Mouse (Mus musculus) heart, embryonic 12.5 days (tissue): Measurements from ENCODE around the gene Borcs6. TPM values are rescaled to one million over a fixed set of nuclear protein-coding genes. Genes with fewer than 3 reads are reported as not detected.

Experiments used
- ATAC-seq: fragments of 200-750 bp; cut with Nextera tagmentation; 2 replicates; pipeline ENCODE4 v1.8.0; 2017; ENCODE audit warnings: moderate TSS enrichment, moderate library complexity; ENCODE audit not compliant: insufficient number of reproducible peaks, low FRiP score
- H3K27ac ChIP-seq: fragments of 300-500 bp; sonication (generic); 2 replicates; pipeline ENCODE4 v1.5.1; 2016; ENCODE audit warnings: mild to moderate bottlenecking, moderate library complexity; ENCODE audit not compliant: poor library complexity, severe bottlenecking
- H3K27me3 ChIP-seq: fragments of 300-500 bp; sonication (generic); replicated peaks from 2 replicates; pipeline ENCODE4 v1.6.1; 2016; ENCODE audit warnings: mild to moderate bottlenecking, moderate library complexity
- H3K36me3 ChIP-seq: fragments of 300-500 bp; sonication (generic); 2 replicates; pipeline ENCODE4 v1.6.1; 2016; ENCODE audit warnings: mild to moderate bottlenecking, moderate library complexity
- H3K4me1 ChIP-seq: fragments of 300-500 bp; sonication (generic); replicated peaks from 2 replicates; pipeline ENCODE4 v1.6.1; 2016; ENCODE audit warnings: mild to moderate bottlenecking
- H3K4me2 ChIP-seq: fragments of 300-500 bp; sonication (generic); 2 replicates; pipeline ENCODE4 v1.6.1; 2016; ENCODE audit warnings: mild to moderate bottlenecking, moderate library complexity
- H3K4me3 ChIP-seq: fragments of 300-500 bp; sonication (generic); 2 replicates; pipeline ENCODE4 v1.5.1; 2016; ENCODE audit warnings: mild to moderate bottlenecking
- H3K9ac ChIP-seq: fragments of 300-500 bp; sonication (generic); 2 replicates; pipeline ENCODE4 v1.6.1; 2016; ENCODE audit warnings: mild to moderate bottlenecking, moderate library complexity
- H3K9me3 ChIP-seq: fragments of 300-500 bp; sonication (generic); replicated peaks from 2 replicates; pipeline ENCODE4 v1.6.1; 2016; ENCODE audit warnings: mild to moderate bottlenecking, moderate library complexity
- WGBS: fragments of 180-500 bp; shearing (Covaris S2); methylation state at CpG from one replicate; pipeline ENCODE4 v1.1.7; 2016; 5-methylcytosine and 5-hydroxymethylcytosine counted together
- polyA plus RNA-seq: library from polyadenylated mRNA; unstranded; fragments of >200 nt; fragmentation: Nextera tagmentation; extraction: Ambion mirVana; gene quantifications from 2 replicates; pipeline ENCODE4 v1.2.1, GENCODE M21; 2016

The Borcs6 gene
- polyA plus RNA-seq, 1 experiment from 2014 or later: 10.7 TPM

DNA sequence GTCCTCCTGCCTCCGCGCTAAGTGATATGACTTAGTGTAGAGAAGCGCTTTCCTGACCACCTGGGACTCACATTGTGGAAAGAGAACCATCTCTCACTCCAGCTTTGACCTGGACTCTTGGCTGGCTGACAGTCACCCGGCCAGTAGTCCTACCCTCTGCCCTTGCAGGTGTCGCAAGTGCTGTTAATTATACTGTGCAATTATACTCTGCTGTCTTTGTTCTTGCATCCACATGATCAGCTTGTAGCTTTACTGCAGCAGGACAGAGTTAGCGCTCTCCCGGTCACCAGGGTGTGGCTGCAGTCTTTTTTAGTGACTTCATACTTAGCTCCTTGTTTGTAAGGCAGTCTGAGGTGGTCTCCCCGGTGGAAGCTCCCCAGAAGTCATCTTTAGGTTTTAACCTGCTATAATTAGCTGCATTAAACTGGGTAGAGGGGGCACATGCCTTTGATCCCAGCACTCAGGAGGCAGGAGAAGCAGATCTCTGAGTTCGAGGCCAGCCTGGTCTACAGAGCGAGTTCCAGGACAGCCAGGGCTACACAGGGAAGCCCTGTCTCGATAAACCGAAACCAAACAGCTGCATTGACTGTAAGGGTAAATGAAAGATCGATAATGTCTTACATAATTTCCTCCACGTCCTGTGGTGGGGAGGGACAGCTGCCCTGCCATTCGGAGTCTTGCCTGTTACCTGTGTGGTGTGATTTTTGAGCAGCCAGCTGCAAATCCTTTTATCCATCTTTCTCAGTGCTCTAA, 20.8 kb downstream of the Borcs6 start:
- no peaks in the 10 kb centered on the region for H3K4me1 ChIP-seq
- H3K27ac ChIP-seq: no peak overlapping the region
- ATAC-seq: no peak
- no peaks in the 10 kb centered on the region for H3K36me3 ChIP-seq
- no peaks in the 10 kb centered on the region for H3K27me3 ChIP-seq
- 78% methylated on average over 15 of the region's 15 CpGs for WGBS
- no peak overlapping the region for H3K4me2 ChIP-seq
- H3K9me3 ChIP-seq: no peaks in the 10 kb centered on the region
- no peak overlapping the region for H3K9ac ChIP-seq
- H3K4me3 ChIP-seq: no peak overlapping the region

DNA sequence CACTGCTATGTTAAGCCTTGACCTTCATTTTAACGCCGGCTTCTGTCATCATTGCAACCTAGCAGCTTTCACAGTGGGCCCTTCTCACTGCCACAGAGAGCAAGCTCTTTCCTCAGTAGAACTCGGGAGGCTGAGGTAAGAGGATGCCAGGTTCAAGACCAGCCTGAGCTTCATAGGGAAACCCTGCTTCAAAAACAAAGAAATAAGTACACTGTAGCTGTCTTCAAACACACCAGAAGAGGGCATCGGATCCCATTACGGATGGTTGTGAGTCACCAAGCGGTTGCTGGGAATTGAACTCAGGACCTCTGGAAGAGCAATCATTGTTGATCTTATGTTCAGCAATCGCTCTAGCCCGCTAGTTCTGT, 21.3 kb downstream of the Borcs6 start:
- Histone ChIP-seq H3K9me3 (no peaks in the 10 kb centered on the region), H3K4me3 (no peak overlapping the region), H3K4me1 (no peaks in the 10 kb centered on the region), H3K9ac (no peak overlapping the region), H3K36me3 (no peaks in the 10 kb centered on the region), H3K27ac (no peak overlapping the region), H3K27me3 (no peaks in the 10 kb centered on the region), H3K4me2 (no peak overlapping the region)
- no peak for ATAC-seq
- 83% methylated on average over 8 of the region's 8 CpGs for WGBS

DNA sequence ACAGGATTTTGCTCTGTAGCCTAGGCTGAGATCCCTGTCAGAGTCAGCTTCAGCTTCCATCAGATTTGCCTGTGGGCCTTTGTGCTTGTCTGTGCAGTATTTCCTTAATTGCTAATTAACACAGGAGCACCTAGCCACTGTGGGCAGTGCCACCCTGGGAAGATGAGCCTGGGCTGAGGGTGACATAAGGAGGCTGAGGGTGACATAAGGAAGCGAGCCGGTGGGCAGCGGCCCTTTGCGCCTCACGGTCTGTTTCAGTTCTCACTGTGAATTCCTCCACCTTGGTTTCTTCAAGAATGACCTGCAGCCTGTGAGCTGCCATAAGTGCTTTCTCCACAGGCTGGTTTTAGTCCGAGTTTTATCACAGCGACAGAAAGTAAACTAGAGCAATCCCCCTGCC, 22.1 kb downstream of the Borcs6 start:
- WGBS: 85% methylated on average over 7 of the region's 7 CpGs
- no peak overlapping the region for H3K4me3 ChIP-seq
- peaks cover 6% of the 10 kb centered on the region for H3K4me1 ChIP-seq

DNA sequence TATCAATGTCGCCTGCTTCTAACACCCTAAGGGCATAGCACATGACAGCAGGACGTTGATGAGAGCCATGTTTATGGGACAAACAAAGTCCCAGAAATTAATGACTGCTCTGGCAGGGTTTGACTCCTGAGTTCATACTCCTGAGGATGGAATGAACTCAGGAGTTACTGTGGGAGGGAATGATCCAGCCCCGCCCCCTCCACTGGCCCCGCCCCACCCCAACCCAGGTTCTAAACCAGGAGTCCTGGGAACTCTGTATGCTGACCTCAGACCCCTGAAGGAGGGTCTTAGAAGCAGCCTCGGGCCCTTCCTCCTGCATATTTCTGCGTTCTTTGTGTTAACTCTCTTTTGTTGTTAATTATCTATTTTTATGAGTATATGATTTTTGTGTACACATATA, 26.1 kb downstream of the Borcs6 start:
- no peak for ATAC-seq

More for the DNA sequence above, 22.1 kb downstream of the Borcs6 start:
- no peaks in the 10 kb centered on the region for H3K36me3 ChIP-seq
- no peak for ATAC-seq
- H3K9ac ChIP-seq: no peak overlapping the region
- no peak overlapping the region for H3K27ac ChIP-seq
- H3K4me2 ChIP-seq: no peak overlapping the region
- no peaks in the 10 kb centered on the region for H3K27me3 ChIP-seq
- no peaks in the 10 kb centered on the region for H3K9me3 ChIP-seq

GRCm38 (mm10) chr11:69086390-69086789, 26.9 kb downstream of the Borcs6 start:
- no peak for ATAC-seq
- no peak overlapping the region for H3K4me3 ChIP-seq

More for the DNA sequence above, 26.1 kb downstream of the Borcs6 start:
- Histone ChIP-seq H3K27me3 (no peaks in the 10 kb centered on the region), H3K4me2 (no peak overlapping the region), H3K9ac (no peak overlapping the region), H3K9me3 (no peaks in the 10 kb centered on the region), H3K4me3 (no peak overlapping the region), H3K4me1 (peaks cover 36% of the 10 kb centered on the region), H3K27ac (no peak overlapping the region), H3K36me3 (peaks cover 11% of the 10 kb centered on the region)
- WGBS: 77% methylated on average over 6 of the region's 6 CpGs

DNA sequence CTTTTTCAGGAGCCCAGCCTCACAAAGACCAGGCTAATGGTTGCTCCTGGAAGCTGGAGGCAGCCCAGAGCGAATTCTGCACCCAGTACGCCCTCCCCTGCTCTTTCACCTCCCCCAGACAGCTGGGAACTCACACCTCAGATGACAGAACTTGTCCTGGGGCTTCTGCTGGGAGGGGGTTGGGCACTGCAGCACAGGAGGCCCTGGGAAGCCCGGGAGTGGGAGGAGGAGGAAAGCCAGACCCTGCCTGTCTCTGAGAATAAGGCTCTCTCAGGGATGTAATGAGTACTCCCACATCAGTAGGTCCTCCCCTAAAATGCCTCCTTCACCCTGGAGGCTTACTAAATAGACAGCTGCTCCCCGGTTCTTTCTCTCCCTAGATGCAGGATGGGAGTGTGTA, 27.6 kb downstream of the Borcs6 start:
- H3K36me3 ChIP-seq: peaks cover 24% of the 10 kb centered on the region
- H3K27ac ChIP-seq: peak overlapping the region; percentile 94
- H3K4me2 ChIP-seq: peak overlapping the region; percentile 14
- H3K4me1 ChIP-seq: peaks cover 49% of the 10 kb centered on the region
- 25% methylated on average over 4 of the region's 4 CpGs for WGBS
- H3K9me3 ChIP-seq: no peaks in the 10 kb centered on the region
- ATAC-seq: no peak
- peak overlapping the region; percentile 24; the same call in 1 of the 2 replicates for H3K9ac ChIP-seq
- H3K4me3 ChIP-seq: no peak overlapping the region
- no peaks in the 10 kb centered on the region for H3K27me3 ChIP-seq

More at GRCm38 (mm10) chr11:69086390-69086789, 26.9 kb downstream of the Borcs6 start:
- Histone ChIP-seq H3K27me3 (no peaks in the 10 kb centered on the region), H3K27ac (peak overlapping the region; percentile 94), H3K4me2 (no peak overlapping the region; the same call in 1 of the 2 replicates), H3K9me3 (no peaks in the 10 kb centered on the region), H3K4me1 (peaks cover 42% of the 10 kb centered on the region), H3K9ac (no peak overlapping the region), H3K36me3 (peaks cover 18% of the 10 kb centered on the region)
- 31% methylated on average over 6 of the region's 6 CpGs for WGBS

GRCm38 (mm10) chr11:69087597-69087996, 28.1 kb downstream of the Borcs6 start:
- Histone ChIP-seq H3K9ac (peak overlapping the region; percentile 100; the same call in 1 of the 2 replicates), H3K9me3 (no peaks in the 10 kb centered on the region), H3K27me3 (no peaks in the 10 kb centered on the region), H3K4me1 (peaks cover 51% of the 10 kb centered on the region), H3K27ac (peak overlapping the region; percentile 94), H3K4me2 (peak overlapping the region; percentile 95), H3K4me3 (peak overlapping the region; percentile 91), H3K36me3 (peaks cover 27% of the 10 kb centered on the region)
- ATAC-seq: no peak
- WGBS: 52% methylated on average over 2 of the region's 2 CpGs

DNA sequence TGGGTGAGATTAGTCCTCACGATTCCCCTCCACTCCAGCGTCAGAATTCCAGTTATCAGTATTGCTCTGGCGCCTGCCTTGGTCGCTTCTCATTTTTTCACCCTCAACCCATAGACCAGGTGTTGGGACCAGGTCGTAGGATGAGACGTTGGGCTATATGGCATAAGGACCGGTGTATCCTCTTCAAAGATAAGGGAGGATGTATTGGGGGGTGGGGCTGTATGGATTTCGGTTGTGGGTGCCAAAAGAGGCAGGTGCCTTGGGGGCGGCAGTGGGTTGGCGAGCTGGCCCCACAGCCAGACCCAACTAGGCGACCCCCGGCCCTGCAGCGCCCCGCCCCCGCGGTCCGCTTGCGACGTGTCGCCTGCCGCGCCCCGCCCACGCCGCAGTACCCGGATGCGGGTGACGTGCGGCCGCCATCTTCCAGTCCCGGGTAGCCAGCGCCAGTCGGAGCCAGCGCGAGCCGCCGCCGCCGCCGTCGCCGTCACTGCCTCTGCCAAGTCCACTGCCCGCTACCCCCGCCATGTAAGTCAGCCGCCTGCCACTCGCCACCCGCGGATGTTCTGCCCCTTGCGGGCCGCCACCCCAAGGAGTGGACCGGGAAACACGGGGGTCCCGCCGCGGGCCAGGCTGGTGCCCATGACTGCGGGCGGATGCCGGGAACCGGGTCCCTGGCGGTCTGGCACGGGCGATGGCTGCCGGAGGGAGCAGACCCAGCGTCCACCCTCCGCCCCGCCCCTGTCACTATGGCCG, 28.8 kb downstream of the Borcs6 start, which contains the start of gene Vamp2:
TSS of gene Vamp2 (plus strand) at position 388 of the 753 bp plus-strand sequence.
- under 1% methylated on average over 63 of the region's 67 CpGs for WGBS
- Histone ChIP-seq H3K4me1 (peaks cover 51% of the 10 kb centered on the region), H3K9me3 (no peaks in the 10 kb centered on the region), H3K4me2 (peak within 1 kb of the TSS; percentile 95), H3K9ac (peak within 1 kb of the TSS; percentile 100), H3K4me3 (peak within 1 kb of the TSS; percentile 91), H3K36me3 (peaks cover 30% of the 10 kb centered on the region), H3K27me3 (no peaks in the 10 kb centered on the region), H3K27ac (peak within 1 kb of the TSS; percentile 94)
- peak; percentile 85 for ATAC-seq

DNA sequence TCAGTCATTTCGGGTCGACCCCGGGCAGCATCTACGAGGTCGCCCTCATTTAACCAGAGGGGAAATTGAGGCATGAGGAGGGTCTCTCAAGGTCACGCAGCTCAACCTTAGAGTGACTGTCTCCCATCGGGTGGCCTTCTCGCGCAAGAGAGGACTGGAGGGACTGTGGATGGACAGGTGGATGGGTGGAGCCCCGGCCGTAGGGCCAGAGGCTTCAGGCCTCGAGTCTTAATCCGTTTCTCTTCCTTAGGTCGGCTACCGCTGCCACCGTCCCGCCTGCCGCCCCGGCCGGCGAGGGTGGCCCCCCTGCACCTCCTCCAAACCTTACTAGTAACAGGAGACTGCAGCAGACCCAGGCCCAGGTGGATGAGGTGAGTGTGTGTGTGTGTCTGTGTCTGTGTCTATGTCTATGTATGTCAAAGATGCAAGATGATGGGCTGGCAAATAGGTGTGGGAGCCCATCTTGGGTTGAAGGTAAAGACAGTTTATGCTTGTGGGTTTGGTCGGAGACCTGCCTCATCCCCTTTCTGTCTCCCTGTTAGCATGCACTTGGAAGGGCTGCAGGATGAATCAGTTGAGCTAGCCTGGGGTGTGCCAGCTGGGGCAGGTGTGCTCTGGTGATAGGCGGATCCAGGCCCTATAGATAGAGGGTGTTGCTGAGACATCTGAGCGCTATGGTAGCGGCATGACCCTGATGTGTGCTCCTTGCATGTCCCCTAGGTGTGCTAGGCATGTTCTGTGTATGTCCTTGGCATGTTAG, 29.5 kb downstream of the Borcs6 start:
- Histone ChIP-seq H3K4me2 (peak overlapping the region; percentile 95), H3K27me3 (no peaks in the 10 kb centered on the region), H3K4me3 (peak overlapping the region; percentile 91), H3K9me3 (no peaks in the 10 kb centered on the region), H3K9ac (peak overlapping the region; percentile 100), H3K27ac (peak overlapping the region; percentile 94), H3K36me3 (peaks cover 30% of the 10 kb centered on the region), H3K4me1 (peaks cover 51% of the 10 kb centered on the region)
- peak; percentile 46 for ATAC-seq
- WGBS: 9% methylated on average over 25 of the region's 25 CpGs

GRCm38 (mm10) chr11:69089616-69090290, 30.2 kb downstream of the Borcs6 start:
- no peak for ATAC-seq
- Histone ChIP-seq H3K4me2 (peak overlapping the region; percentile 95), H3K9ac (peak overlapping the region; percentile 100), H3K4me1 (peaks cover 51% of the 10 kb centered on the region), H3K36me3 (peaks cover 30% of the 10 kb centered on the region), H3K27ac (peak overlapping the region; percentile 94), H3K4me3 (peak overlapping the region; percentile 91), H3K27me3 (no peaks in the 10 kb centered on the region), H3K9me3 (no peaks in the 10 kb centered on the region)
- WGBS: 80% methylated on average over 12 of the region's 12 CpGs
